Mouse (Mus musculus) heart, adult 8-10 months (tissue): ENCODE data around the gene Frmpd4. TPM values are rescaled to one million over a fixed set of nuclear protein-coding genes. Genes with fewer than 3 reads are reported as not detected.

Experiments
- DNase-seq: peaks from one replicate; pipeline ENCODE4 v3.0.0; 2022; ENCODE audit warnings: low spot score
- total RNA-seq, 4 experiments: library from RNA; stranded (reverse); gene quantifications; 2 replicates each; pipeline ENCODE4 v1.2.4; 2022

Frmpd4 gene
- total RNA-seq, 4 experiments from 2014 or later = not detected

DNA sequence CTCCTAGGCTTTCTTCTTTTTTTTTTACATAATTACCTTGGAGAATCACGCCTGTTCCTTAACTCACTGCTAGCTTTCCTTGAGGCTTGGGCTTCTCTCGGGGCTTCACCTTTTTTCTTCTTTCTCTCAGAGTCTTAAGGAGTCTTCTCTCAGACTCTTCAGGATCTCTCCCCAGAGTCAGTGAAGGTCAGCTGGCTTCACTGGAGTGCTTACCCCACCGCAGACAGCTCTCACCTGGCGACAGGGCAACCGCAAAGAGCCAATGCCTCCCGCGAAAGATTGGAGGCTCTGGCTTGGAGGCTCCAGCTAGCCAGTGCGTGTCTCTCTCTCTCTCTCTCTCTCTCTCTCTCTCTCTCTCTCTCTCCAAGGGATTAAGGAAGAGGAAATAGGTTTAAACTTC lies 453.0 kb downstream of the Frmpd4 start:
- DNase-seq = no peak

DNA sequence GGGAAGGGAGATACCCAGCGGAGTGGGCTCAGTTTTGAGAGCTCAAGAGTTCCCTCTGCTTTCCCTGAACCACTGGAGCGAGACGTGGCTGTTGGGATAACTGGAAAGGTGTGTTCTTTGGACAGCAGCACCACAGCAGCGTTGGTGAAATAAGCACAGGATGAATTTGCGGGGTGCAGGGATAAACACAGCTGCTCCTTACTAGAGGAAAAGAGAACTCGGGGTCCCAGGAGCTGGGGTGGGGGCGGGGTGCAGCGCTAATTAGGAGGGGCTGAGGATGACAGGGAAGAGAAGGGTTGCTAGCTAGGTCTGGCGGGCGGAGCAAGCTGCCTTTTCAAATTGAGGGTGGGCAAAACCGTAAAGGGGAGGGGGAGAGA lies 453.5 kb downstream of the Frmpd4 start:
- no peak for DNase-seq

DNA sequence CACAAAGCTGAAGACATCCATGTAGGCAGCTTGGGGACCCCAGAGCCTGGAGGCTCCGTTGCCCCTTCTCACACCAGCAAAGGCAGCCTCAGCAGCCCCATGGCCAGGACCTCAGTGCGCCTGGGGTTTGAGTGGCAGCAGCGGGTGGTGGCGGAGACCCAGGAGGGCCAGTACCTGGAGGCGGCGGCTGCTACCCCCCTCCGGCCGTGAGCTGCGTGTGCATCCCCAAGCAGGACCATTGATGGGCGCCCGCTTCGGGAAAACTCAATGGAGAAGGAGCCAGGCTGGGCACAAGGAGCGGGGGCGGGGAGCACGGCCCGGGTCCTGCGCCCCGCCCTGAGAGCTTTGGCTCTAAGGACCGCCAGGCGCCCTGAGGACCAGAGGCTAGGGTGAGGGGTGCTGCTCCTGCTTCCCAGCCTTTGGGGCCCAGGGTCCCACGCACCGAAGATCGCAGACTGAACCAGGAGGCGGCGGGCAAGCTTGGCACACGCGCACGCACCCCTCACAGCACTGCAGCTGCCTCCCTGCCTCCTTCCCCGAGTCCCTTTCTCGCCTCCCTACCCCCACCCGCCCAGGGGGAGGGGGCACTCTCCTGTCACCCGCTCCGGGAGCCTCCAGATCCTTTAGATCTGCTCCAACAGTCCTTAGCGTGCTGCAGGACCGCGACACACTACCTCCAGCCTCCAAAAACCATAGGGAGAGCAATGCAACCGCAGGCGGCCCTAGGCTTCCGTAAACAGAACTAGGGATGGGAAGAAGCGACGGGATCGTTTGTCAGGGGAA lies 454.0 kb downstream of the Frmpd4 start:
- no peak for DNase-seq

DNA sequence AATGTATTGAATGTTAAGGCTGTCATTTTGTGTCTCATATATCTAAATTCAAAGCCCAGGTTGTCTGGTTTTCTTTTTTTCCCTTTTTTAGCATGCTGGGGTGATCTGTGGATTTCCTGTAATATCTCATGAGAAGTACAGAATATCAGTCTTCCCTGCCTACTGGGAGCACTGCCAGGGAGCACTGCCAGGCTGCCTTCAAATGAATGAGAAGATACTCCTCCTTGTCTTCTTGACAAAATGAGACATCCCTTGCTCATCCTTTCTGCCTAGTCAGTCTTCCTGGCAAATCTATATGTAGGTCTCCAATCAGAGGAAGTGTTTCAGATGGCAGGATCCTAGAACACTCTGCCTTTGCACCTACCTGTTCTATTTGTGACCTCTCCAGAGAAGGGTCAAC lies 535.4 kb downstream of the Frmpd4 start:
- no peak for DNase-seq

DNA sequence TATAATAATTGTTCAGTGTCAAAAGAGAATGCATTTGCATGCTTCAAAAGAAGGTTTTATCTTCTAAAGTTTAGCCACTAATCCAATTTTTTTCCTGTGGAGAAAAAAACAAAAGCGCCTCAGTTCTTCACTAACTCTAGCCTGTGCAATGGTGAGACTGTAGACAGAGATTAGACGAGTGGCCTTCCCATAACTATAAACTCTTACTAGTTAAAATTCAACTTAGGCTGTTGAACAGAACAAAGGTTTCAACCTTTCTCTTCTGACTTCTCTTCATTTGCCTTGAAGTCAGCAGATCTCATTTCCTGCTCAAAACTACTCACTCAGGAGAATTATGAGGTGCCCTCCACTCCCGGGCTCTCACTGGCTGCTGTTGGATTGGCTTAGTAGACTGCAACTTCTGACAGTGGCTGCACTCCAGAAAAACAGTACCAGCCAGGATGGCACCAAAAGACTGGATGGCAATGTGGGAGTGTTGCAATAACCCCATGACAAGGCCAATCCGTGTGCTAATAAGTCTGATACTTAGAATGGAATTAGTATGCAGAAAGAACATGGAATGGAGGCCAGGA lies 556.4 kb downstream of the Frmpd4 start:
- DNase-seq = no peak

DNA sequence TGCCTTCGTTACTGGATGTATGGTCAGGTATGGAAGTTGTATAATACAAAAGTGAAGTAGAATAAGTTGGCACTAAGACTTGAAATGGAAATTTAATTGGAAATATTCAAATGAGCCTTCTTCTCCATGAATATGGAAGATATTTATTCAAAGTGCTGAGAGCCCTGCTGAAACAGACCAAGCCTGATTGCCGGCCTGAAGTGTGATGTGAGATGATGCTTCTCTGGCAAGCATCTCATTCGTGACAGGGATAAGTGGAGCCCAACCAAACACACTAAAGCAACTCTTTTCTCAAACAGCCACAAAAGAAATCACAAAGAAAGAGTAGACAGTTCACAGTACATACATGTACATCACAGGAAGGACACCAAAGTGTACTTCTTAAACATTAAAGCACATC lies 559.2 kb downstream of the Frmpd4 start:
- no peak for DNase-seq

DNA sequence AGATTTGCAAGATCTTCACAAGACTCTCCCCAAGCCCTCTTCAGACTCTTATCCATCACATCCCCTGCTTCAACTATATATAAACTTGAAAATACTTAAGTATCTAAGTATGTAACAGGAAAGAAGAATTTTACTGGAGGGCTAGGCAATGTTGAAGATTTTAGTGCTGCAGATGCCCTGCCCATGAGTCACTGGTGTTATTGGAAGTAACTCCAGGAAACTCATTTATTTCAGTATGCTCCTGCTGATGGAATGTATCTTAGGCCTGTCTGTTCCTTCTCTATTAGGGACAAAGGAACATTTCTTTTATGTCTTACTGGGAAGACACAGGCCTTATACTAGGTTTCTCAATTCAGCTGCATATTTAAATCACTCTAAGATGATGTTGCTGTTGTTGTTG lies 592.2 kb downstream of the Frmpd4 start:
- no peak for DNase-seq

DNA sequence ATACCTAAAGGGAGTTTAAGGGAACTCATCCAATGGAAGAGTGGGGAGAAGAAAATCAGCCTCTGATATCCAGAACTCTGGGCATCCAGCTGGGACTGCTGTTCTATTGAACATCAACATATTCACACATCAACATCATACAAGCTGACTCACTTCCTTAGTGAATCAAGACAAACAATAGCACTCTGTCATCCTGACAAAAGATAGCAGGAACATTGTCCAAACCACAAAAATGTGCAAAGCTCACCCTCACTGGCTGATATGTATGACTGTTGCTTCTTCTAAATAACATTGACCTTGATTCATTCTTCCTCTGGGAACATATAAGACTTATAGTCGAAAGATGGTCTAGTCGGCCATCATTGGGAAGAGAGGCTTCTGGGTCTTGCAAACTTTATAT lies 625.8 kb downstream of the Frmpd4 start:
- no peak for DNase-seq

DNA sequence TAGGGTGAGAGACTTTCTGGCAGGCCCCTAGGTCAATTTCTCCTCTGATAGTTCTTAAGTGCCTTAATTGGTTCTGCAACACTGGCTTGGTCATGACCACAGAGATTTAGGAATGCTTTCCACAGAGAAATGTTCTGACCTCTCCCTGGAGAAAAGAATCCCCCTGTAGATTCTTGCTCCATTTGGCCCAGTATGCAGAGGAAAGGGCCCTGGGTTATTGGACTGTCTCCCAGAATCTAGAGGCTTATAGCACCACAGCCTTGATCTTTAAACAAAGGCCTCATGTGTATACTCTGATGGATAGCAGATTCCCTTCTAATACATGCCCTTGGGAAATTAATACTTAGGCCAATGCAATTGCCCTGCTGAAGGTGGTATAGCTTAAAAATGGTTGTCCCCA lies 667.5 kb downstream of the Frmpd4 start:
- DNase-seq = no peak

DNA sequence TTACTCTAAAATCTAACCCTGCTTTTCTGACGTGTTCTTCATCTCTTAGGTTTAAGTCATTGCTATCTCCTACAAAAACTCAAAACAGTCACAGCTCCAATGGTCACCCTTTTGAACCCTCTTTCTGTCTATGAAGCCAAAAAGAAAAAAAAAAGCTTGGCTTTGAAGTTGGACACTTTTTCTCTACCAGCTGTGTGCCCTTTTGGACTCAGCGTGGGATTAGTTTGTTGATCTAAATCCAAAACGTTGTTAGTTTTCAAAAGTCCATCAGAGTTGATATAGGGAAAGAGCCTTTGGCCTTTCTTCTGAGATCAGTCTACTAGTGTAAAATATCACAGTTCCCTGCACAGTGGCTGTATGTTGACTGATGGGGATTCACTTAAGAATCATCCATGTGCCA lies 676.0 kb downstream of the Frmpd4 start:
- no peak for DNase-seq

DNA sequence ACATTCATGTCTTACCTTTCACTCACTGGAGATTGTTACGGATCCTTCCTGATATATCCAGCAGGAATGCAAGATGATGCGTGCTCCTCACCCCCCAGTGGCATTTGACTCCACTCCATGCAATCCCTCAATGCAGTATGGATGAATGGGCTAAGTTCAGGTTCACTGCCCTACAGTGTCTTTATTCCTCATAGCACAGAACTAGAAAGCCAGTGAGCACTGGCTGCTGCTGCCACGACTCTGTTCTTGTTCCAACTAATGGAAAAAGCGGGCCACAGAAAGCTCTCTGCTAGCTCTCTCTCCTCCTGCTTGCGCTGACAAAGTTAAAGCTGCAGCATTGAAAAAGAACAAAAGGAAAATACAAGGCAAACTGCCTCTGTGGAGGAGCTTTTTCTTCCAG lies 722.2 kb downstream of the Frmpd4 start:
- no peak for DNase-seq

DNA sequence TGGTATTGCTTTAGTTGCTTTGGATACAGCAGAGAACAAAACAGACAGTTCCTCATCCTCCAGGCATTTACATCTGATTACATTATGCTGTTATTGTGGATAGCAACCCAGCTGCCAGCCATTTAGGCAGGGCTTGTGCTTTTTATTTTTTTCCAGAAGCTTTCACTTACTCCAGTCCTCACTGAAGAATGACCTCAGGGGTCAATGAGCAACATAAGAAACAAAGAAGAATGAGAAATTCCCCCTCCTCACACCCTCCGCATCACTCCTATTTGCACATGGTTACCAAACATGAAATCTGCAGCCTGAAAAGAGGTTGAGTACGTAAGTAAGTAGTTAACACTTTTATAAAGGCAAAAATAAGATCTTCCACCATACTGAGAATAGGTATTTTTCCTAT lies 744.5 kb downstream of the Frmpd4 start:
- no peak for DNase-seq

DNA sequence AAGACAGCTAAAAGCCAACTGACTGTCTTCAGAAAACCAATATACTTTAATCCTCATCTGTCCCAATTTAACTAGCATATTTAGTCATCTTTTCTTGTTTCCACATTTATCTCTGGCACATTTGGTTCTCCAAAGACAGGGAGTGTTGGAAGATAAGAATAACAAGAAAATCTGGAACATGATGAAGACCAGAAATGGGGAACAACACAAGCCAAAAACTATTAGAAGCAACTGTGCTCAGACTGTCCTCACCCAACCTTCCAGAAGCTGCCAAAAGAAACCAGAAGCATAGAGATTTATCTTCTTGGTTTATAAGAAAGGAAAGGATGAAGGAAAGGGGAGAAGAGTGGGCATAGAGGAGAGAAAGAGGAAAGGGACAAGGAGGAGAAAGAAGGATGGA lies 748.6 kb downstream of the Frmpd4 start:
- DNase-seq = no peak

DNA sequence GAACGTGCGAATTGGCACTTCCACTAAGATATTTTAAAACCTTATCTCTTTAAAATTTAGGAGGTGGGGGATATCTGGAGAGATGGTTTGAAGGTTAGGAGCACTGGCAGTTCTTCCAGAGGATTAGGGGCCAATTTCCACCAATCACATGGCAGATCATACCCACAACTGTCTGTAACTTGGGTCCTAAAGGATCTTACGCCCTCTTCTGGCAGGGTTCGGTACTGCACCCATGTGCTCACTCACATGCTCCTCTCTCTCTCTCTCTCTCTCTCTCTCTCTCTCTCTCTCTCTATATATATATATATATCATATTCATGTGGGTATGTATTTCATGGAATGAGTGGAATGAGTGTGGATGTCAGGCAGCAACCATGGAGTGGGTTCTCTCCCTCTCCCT lies 759.7 kb downstream of the Frmpd4 start:
- no peak for DNase-seq

DNA sequence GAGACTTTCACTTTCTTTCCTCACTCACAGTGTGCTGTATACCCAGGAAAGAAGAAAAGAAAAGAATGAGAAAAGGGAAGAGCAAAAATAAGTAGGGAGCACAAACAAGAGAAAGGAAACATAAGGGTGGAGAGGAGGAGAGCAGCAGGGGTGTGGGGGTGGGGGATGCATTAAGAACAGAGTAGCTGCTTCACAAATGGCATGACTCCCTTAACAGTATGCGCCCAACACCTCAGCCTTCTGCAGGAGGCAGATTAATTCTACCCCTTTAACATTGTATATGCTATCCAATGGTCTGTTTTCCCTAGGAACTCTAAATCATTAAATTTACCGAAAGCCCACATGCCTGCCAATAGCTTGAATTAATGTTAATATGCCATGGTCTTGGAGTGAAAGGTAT lies 766.9 kb downstream of the Frmpd4 start:
- no peak for DNase-seq

DNA sequence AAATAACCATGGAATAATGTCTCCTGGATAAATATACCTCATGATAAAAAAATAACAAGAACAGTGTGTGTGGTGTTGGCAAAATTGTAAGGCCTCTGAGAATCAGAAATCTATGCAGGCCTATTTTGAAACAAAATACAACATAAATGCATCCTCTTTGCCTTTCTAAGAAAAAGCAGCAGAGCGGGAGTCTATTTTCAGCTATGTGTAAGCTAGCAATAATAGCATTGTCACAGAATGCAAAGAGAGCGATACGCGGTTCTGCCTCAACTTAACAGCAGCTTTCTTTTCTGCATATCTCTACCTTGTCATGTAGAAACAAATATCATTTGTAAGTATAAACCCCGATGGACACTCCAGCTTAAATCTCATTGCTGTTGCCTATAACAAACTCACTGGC lies 768.5 kb downstream of the Frmpd4 start:
- no peak for DNase-seq

DNA sequence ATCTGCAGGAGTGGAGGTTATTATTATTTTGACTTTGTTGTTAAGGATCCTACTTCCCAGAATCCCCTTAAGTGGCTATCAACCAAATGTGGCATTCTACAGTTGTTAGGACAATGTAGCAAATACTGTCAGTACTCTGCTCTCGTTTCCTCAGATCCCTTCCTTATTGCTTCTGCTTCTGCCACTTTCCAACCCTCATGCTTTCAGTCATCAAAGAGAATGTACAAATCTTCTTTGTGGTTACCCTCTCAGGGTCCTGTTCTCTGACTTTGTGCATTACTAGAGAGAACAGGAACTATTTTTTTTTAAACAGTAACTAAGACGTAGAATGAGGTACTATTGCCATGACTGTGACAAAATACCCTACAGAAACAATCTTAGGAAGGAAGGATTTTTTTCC lies 788.3 kb downstream of the Frmpd4 start:
- no peak for DNase-seq

DNA sequence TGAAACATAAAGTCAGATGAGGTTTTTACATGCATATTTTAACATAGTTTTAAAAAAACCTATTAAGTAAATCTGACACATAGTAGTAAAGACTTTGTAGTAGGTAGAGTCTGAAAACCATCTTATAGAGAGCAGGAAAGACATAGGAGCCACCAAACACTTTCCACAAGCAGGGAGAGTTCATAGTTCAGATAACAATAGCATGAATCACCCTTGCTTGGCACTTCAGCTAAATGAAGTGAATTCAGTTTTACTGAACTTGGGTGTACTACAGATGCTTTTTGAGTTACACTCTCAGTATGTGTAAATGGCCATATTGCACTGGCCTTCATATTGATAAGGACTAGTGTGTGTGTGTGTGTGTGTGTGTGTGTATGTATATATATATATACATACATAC lies 793.5 kb downstream of the Frmpd4 start:
- DNase-seq = no peak

DNA sequence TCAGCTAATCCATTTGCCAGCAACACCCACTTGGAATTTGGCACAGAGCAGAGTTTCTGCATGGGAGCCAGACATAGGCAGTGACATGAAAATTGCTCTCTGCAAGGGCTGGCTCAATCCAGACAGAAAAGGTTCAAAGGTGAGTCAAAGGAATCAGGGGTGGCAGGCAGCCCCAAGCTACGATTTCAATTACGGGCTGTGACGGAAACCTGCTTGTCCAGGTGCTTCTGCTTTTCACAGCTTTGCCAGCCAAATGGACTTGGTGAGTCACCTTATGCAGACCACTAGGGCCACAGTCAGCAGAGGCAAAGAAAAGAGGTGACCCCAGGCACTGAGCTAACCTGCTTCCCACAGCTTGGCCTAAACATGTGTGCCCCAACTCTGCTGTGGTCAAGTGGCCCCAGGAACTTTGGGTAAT lies 857.5 kb downstream of the Frmpd4 start:
- DNase-seq = peak; percentile 1

DNA sequence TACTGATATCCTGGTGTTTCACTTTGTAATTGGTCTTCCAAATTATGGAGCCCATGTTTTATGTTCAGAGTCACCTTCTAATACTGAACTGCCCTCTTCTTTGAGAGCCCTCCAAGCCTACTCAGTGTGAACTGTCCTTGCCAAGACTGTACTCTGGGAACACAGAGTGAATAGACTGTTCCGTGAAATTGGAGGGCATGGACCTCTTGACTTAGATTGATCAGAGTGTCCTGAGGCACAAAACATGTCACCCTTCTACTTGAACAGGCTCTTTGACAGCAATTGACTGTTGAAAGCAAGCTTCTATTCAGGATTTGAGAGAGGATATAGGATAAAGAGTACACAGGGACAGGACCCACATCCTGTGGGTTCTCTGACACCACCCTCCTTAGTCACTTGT lies 857.9 kb downstream of the Frmpd4 start:
- peak; percentile 4 for DNase-seq

DNA sequence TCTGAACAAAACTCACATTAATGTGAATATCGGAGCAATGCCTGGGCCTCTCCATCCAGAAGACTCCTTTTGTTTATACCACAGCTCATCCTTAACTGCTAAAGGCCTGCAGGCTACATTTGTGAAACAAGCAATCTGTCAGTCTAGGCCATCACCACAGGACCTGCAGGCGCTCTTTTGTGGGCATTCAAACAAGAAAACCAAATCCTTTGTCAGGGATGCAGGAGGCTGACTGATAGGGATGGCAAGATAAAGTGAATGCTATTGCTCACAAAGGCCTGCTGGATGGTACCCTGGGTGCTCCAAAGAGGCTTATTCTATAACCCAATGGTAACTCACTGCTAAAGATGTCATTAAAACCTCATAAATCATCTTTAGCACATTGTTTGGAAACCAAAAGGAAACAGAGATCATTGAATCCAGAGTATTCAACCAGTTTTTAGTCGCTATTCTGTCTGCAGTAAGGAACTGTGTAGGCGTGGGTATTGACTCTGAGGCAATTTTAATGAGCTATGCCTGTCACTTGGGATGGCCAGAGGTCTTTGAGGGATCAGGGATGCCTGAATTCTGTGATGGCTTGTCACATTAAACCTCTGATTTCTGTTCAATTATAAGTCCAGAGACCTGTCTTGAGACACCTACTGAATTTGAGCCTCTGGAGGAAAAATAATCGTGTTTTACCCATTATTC lies 922.1 kb downstream of the Frmpd4 start:
- DNase-seq = no peak

DNA sequence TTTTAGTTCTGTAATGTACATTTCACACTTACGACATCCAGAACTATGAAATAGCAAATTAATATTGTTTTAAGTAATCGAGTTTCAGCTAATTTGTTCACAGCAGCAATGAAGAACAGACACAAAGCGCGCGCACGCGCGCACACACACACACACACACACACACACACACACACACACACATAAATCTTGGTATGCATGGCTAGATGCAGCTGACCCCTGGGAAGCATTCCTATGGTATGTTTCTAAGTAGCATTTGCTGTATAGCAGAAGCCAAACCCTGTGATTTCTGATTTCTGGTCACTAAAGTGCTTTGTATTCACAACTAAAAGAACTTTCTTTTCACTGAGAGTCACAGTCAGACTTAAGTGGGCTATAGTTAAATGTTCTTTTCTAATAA lies 922.8 kb downstream of the Frmpd4 start:
- DNase-seq = no peak

DNA sequence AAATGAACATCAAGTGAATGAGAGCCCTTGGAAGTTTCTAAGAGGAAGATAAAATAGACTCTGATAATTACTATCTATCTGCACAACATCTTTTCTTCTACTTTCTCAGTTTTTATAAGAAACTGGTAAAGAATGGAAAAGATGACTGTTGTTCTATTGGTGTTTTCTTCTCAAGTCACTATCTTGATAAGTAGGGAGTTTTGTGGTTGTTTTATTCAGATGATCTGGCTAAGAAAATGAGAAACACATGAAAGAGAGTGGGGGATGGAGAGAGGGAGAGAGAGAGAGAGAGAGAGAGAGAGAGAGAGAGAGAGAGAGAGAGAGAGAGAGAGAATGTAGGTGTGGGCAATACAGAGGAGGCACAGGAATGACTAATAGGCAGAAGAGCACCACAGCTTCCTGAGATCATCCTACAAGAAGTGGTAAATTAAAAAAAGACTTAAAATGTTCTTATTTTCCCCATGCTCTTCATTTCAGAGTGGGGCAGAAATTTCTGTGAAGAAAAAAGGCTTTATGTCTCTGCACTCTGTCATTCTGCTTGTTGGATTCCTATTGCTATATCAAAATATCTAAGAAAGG lies 979.3 kb downstream of the Frmpd4 start:
- no peak for DNase-seq
